ENCODE assay signal across 16 mouse cellular contexts in the genomic region with DNA sequence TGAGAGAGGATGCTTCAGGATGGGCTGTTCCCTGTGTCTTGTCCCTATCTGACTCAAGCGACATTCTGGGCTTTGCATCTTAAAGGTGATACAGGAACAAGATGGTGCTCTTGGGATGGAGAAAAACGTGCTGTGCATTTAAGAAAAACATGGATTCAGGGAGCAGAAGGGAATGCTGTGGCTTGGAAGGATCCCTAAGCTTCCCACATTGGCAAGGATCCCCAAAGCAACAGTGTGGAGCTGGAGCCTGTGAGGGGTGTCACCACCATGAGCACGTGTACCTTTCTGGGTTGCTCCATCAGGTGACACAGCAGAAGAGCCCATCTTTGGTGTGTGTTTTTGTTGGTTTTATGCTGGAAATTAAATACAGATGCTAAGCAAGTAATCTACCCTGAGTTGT.
"Had no signal": no experiment of that assay in that cellular context is flagged by ENCODE, and none has a peak within 500 bp of the region (broad histone marks: within the 10 kb centered on the region; RNA-seq: fewer than 3 reads in every experiment).

No protein-coding gene starts in this region.

- DNase-seq: liver, postnatal 0 days; lung, adult 2 months; lung, postnatal 14 days; lung, postnatal 36 days; right cerebral cortex, postnatal 14 days; thymus, adult 18-20 months; thymus, postnatal 14 days; thymus, postnatal 36 days had no signal

- H3K4me3 ChIP-seq: lung, embryonic 15.5 days; megakaryocyte, embryonic 14.5 days; midbrain, embryonic 13.5 days; midbrain, embryonic 15.5 days; neural tube, embryonic 12.5 days; stomach, embryonic 15.5 days had no signal

- H3K27ac ChIP-seq: lung, embryonic 15.5 days; macrophage; midbrain, embryonic 13.5 days; midbrain, embryonic 15.5 days; neural tube, embryonic 12.5 days; stomach, embryonic 15.5 days; stomach, postnatal 0 days had no signal

- H3K4me1 ChIP-seq: lung, embryonic 15.5 days; megakaryocyte, embryonic 14.5 days; midbrain, embryonic 13.5 days; midbrain, embryonic 15.5 days; neural tube, embryonic 12.5 days; stomach, embryonic 15.5 days had no signal
